Mouse (Mus musculus) neural tube, embryonic 14.5 days (tissue): ENCODE data around the gene Nampt. TPM values are rescaled to one million over a fixed set of nuclear protein-coding genes. Genes with fewer than 3 reads are reported as not detected.

Source experiments
- ATAC-seq: fragments of 200-750 bp; cut with Nextera tagmentation; 2 replicates; pipeline ENCODE4 v1.8.0; 2017; ENCODE audit warnings: low read depth, mild to moderate bottlenecking, moderate TSS enrichment, moderate library complexity
- H3K27ac ChIP-seq: fragments of 300-500 bp; sonication (generic); 2 replicates; pipeline ENCODE4 v1.5.1; 2014; ENCODE audit warnings: low read depth, mild to moderate bottlenecking, control low read depth, low read length, moderate library complexity, mixed read lengths
- H3K27me3 ChIP-seq: fragments of 300-500 bp; sonication (generic); 2 replicates; pipeline ENCODE4 v1.6.1; 2014; ENCODE audit warnings: low read length; ENCODE audit not compliant: control insufficient read depth, insufficient read depth
- H3K36me3 ChIP-seq: fragments of 300-500 bp; sonication (generic); 2 replicates; pipeline ENCODE4 v1.6.1; 2014; ENCODE audit warnings: low read length, mixed read lengths; ENCODE audit not compliant: control insufficient read depth, insufficient read depth
- H3K4me1 ChIP-seq: fragments of 300-500 bp; sonication (generic); 2 replicates; pipeline ENCODE4 v1.6.1; 2014; ENCODE audit warnings: low read length; ENCODE audit not compliant: control insufficient read depth, insufficient read depth
- H3K4me2 ChIP-seq: fragments of 300-500 bp; sonication (generic); 2 replicates; pipeline ENCODE4 v1.6.1; 2014; ENCODE audit warnings: mild to moderate bottlenecking, low read depth, low read length, control low read depth
- H3K4me3 ChIP-seq: fragments of 300-500 bp; sonication (generic); 2 replicates; pipeline ENCODE4 v1.5.1; 2014; ENCODE audit warnings: low read depth, low read length, control low read depth, mixed read lengths
- H3K9ac ChIP-seq: fragments of 300-500 bp; sonication (generic); replicated peaks from 2 replicates; pipeline ENCODE4 v1.6.1; 2014; ENCODE audit warnings: low read depth, mild to moderate bottlenecking, control low read depth, low read length, mixed read lengths
- H3K9me3 ChIP-seq: fragments of 300-500 bp; sonication (generic); 2 replicates; pipeline ENCODE4 v1.6.1; 2016; ENCODE audit warnings: low read length; ENCODE audit not compliant: control insufficient read depth
- WGBS: fragments of 180-500 bp; shearing (Covaris S2); extraction: QIAGEN DNeasy Blood & Tissue Kit; methylation state at CpG from one replicate; pipeline ENCODE4 v1.1.7; 2014; 5-methylcytosine and 5-hydroxymethylcytosine counted together
- polyA plus RNA-seq: library from polyadenylated mRNA; unstranded; fragments of >200 nt; fragmentation: Nextera tagmentation; extraction: Ambion mirVana; gene quantifications from 2 replicates; pipeline ENCODE4 v1.2.1, GENCODE M21; 2014

The Nampt gene
- polyA plus RNA-seq = 32.9 and 40.2 TPM in 2 replicates

GRCm38 (mm10) chr12:32819416-32819815 is at the start of gene Nampt:
Gene Nampt (plus strand): TSS chr12:32819545.
- no peaks in the 10 kb centered on the region; the same call in 1 of the 2 replicates for H3K36me3 ChIP-seq
- H3K9ac ChIP-seq = peak within 1 kb of the TSS; percentile 74
- H3K4me3 ChIP-seq = peak within 1 kb of the TSS; percentile 66
- peak within 1 kb of the TSS; percentile 73 for H3K4me2 ChIP-seq
- WGBS = 6% methylated on average over 5 of the region's 5 CpGs
- no peaks in the 10 kb centered on the region for H3K9me3 ChIP-seq
- H3K27ac ChIP-seq = peak within 1 kb of the TSS; percentile 98
- H3K4me1 ChIP-seq = no peaks in the 10 kb centered on the region; the same call in 1 of the 2 replicates
- no peaks in the 10 kb centered on the region for H3K27me3 ChIP-seq
- peak; percentile 2; the same call in 1 of the 2 replicates for ATAC-seq

- H3K4me3 ChIP-seq = no peak overlapping the region
- H3K36me3 ChIP-seq = no peaks in the 10 kb centered on the region
- no peak overlapping the region for H3K4me2 ChIP-seq
- H3K9me3 ChIP-seq = no peaks in the 10 kb centered on the region
- H3K27me3 ChIP-seq = no peaks in the 10 kb centered on the region
- no peak overlapping the region for H3K27ac ChIP-seq
- H3K4me1 ChIP-seq = no peaks in the 10 kb centered on the region
- 89% methylated on average over 4 of the region's 4 CpGs for WGBS
- no peak for ATAC-seq
- no peak overlapping the region for H3K9ac ChIP-seq
Observed at GRCm38 (mm10) chr12:32770766-32771165, 48.6 kb upstream of the Nampt start.

GRCm38 (mm10) chr12:32774592-32774991 is 44.8 kb upstream of the Nampt start:
- 89% methylated on average over 5 of the region's 5 CpGs for WGBS
- H3K4me2 ChIP-seq = no peak overlapping the region
- no peaks in the 10 kb centered on the region for H3K9me3 ChIP-seq
- H3K36me3 ChIP-seq = no peaks in the 10 kb centered on the region
- no peaks in the 10 kb centered on the region for H3K4me1 ChIP-seq
- H3K27ac ChIP-seq = no peak overlapping the region
- no peaks in the 10 kb centered on the region for H3K27me3 ChIP-seq
- no peak overlapping the region for H3K4me3 ChIP-seq
- no peak overlapping the region for H3K9ac ChIP-seq
- ATAC-seq = no peak

- Histone ChIP-seq H3K4me2 (no peak overlapping the region), H3K4me3 (no peak overlapping the region), H3K9me3 (no peaks in the 10 kb centered on the region), H3K36me3 (no peaks in the 10 kb centered on the region), H3K9ac (no peak overlapping the region), H3K27me3 (no peaks in the 10 kb centered on the region), H3K4me1 (no peaks in the 10 kb centered on the region), H3K27ac (no peak overlapping the region)
- ATAC-seq = no peak
- 90% methylated on average over 3 of the region's 3 CpGs for WGBS
Observed at GRCm38 (mm10) chr12:32789092-32789491, 30.3 kb upstream of the Nampt start.

GRCm38 (mm10) chr12:32795765-32796471 is 23.4 kb upstream of the Nampt start:
- H3K9ac ChIP-seq = no peak overlapping the region
- ATAC-seq = no peak
- H3K4me1 ChIP-seq = no peaks in the 10 kb centered on the region
- no peaks in the 10 kb centered on the region for H3K36me3 ChIP-seq
- 80% methylated on average over 8 of the region's 8 CpGs for WGBS
- H3K27ac ChIP-seq = no peak overlapping the region
- H3K27me3 ChIP-seq = no peaks in the 10 kb centered on the region
- H3K9me3 ChIP-seq = no peaks in the 10 kb centered on the region
- H3K4me2 ChIP-seq = no peak overlapping the region
- no peak overlapping the region for H3K4me3 ChIP-seq

GRCm38 (mm10) chr12:32797438-32797837 is 21.9 kb upstream of the Nampt start:
- Histone ChIP-seq H3K4me2 (no peak overlapping the region), H3K4me1 (no peaks in the 10 kb centered on the region), H3K9me3 (no peaks in the 10 kb centered on the region), H3K27me3 (no peaks in the 10 kb centered on the region), H3K36me3 (no peaks in the 10 kb centered on the region), H3K9ac (no peak overlapping the region), H3K4me3 (no peak overlapping the region), H3K27ac (no peak overlapping the region)
- no peak for ATAC-seq
- WGBS = 63% methylated on average over 3 of the region's 3 CpGs

- H3K4me1 ChIP-seq = no peaks in the 10 kb centered on the region
- no peak for ATAC-seq
- H3K27ac ChIP-seq = no peak overlapping the region
- no peak overlapping the region for H3K9ac ChIP-seq
- no peak overlapping the region for H3K4me2 ChIP-seq
- H3K36me3 ChIP-seq = no peaks in the 10 kb centered on the region
- H3K9me3 ChIP-seq = no peaks in the 10 kb centered on the region
- 86% methylated on average over 7 of the region's 7 CpGs for WGBS
- no peaks in the 10 kb centered on the region for H3K27me3 ChIP-seq
- no peak overlapping the region for H3K4me3 ChIP-seq
Observed at GRCm38 (mm10) chr12:32801078-32801477, 18.3 kb upstream of the Nampt start.

GRCm38 (mm10) chr12:32805559-32805958 is 13.8 kb upstream of the Nampt start:
- no peaks in the 10 kb centered on the region for H3K9me3 ChIP-seq
- H3K27ac ChIP-seq = no peak overlapping the region
- ATAC-seq = no peak
- no peak overlapping the region for H3K9ac ChIP-seq
- H3K4me1 ChIP-seq = no peaks in the 10 kb centered on the region
- H3K4me2 ChIP-seq = no peak overlapping the region
- no peaks in the 10 kb centered on the region for H3K27me3 ChIP-seq
- H3K4me3 ChIP-seq = no peak overlapping the region
- no peaks in the 10 kb centered on the region for H3K36me3 ChIP-seq
- WGBS = 71% methylated on average over 1 of the region's 1 CpGs

- peak overlapping the region; percentile 66 for H3K4me3 ChIP-seq
- H3K4me2 ChIP-seq = peak overlapping the region; percentile 73
- peak; percentile 96 for ATAC-seq
- H3K9ac ChIP-seq = peak overlapping the region; percentile 74
- no peaks in the 10 kb centered on the region; the same call in 1 of the 2 replicates for H3K36me3 ChIP-seq
- no peaks in the 10 kb centered on the region for H3K9me3 ChIP-seq
- H3K27me3 ChIP-seq = no peaks in the 10 kb centered on the region
- no peaks in the 10 kb centered on the region; the same call in 1 of the 2 replicates for H3K4me1 ChIP-seq
- peak overlapping the region; percentile 98 for H3K27ac ChIP-seq
- WGBS = under 1% methylated on average over 69 of the region's 80 CpGs
Observed at GRCm38 (mm10) chr12:32819823-32820605, 669 bp downstream of the Nampt start.
